Comparison of ENCODE assay signal across 9 mouse cellular contexts in genomic region chr6:128124222-128124971, GRCm38 (mm10). TPM values are rescaled to one million over a fixed set of nuclear protein-coding genes. Genes with fewer than 3 reads are reported as not detected.
DNase-seq lines count a peak whose midpoint lies in the region; ATAC-seq lines count a peak whose summit lies in the region.
"Had no signal": no experiment of that assay in that cellular context is flagged by ENCODE, and none has a peak within 500 bp of the region (broad histone marks: within the 10 kb centered on the region; RNA-seq: fewer than 3 reads in every experiment).

No protein-coding gene starts in this region.

- H3K4me2 ChIP-seq in heart, embryonic 11.5 days: peak overlapping the region; percentile 32
- H3K4me2 ChIP-seq in kidney, embryonic 14.5 days (replicated peaks; ENCODE audit: low read depth, low read length): no peak overlapping the region
- H3K4me2 ChIP-seq in lung, embryonic 16.5 days (ENCODE audit: low read depth, low read length): 0 out of 2 replicates have a peak overlapping the region, but pooled peaks have one; percentile 6
- no peak overlapping the region for H3K4me2 ChIP-seq in forebrain, embryonic 15.5 days (replicated peaks)
- H3K4me2 ChIP-seq in hindbrain, embryonic 14.5 days (replicated peaks): no peak overlapping the region

- peaks cover 63% of the 10 kb centered on the region for H3K4me1 ChIP-seq in embryonic facial prominence, embryonic 10.5 days
- peaks cover 58% of the 10 kb centered on the region for H3K4me1 ChIP-seq in heart, embryonic 11.5 days (ENCODE audit: control insufficient read depth, insufficient read depth, low read length)
- H3K4me1 ChIP-seq in kidney, embryonic 14.5 days (ENCODE audit: control insufficient read depth, insufficient read depth, low read length): peaks cover 36% of the 10 kb centered on the region; the same call in 1 of the 2 replicates
- H3K4me1 ChIP-seq in lung, embryonic 16.5 days (replicated peaks; ENCODE audit: control insufficient read depth, insufficient read depth, low read length): peaks cover 45% of the 10 kb centered on the region
- H3K4me1 ChIP-seq in forebrain, embryonic 15.5 days: 0 out of 2 replicates have a peak, but pooled peaks cover 5% of the 10 kb centered on the region
- H3K4me1 ChIP-seq in hindbrain, embryonic 14.5 days (replicated peaks; ENCODE audit: control insufficient read depth, insufficient read depth, low read length): 0 out of 2 replicates have a peak, but pooled peaks cover 10% of the 10 kb centered on the region

- H3K27me3 ChIP-seq in embryonic facial prominence, embryonic 10.5 days (replicated peaks; ENCODE audit: low read depth, poor library complexity, severe bottlenecking): no peaks in the 10 kb centered on the region
- H3K27me3 ChIP-seq in heart, embryonic 11.5 days (ENCODE audit: control insufficient read depth, insufficient read depth, low read length): no peaks in the 10 kb centered on the region
- no peaks in the 10 kb centered on the region for H3K27me3 ChIP-seq in kidney, embryonic 14.5 days (ENCODE audit: control insufficient read depth, insufficient read depth, low read length)
- no peaks in the 10 kb centered on the region for H3K27me3 ChIP-seq in lung, embryonic 16.5 days (ENCODE audit: control insufficient read depth, insufficient read depth, low read depth, low read length)
- no peaks in the 10 kb centered on the region for H3K27me3 ChIP-seq in forebrain, embryonic 15.5 days
- no peaks in the 10 kb centered on the region for H3K27me3 ChIP-seq in hindbrain, embryonic 14.5 days (ENCODE audit: control insufficient read depth, insufficient read depth, low read length)

- peaks cover 24% of the 10 kb centered on the region for H3K36me3 ChIP-seq in embryonic facial prominence, embryonic 10.5 days (replicated peaks)
- no peaks in the 10 kb centered on the region; the same call in 1 of the 2 replicates for H3K36me3 ChIP-seq in heart, embryonic 11.5 days (ENCODE audit: control insufficient read depth, insufficient read depth, low read length)
- no peaks in the 10 kb centered on the region; the same call in 1 of the 2 replicates for H3K36me3 ChIP-seq in kidney, embryonic 14.5 days (ENCODE audit: control insufficient read depth, insufficient read depth, low read length)
- H3K36me3 ChIP-seq in lung, embryonic 16.5 days (ENCODE audit: control insufficient read depth, insufficient read depth, low read length): 0 out of 2 replicates have a peak, but pooled peaks cover 5% of the 10 kb centered on the region
- H3K36me3 ChIP-seq in forebrain, embryonic 15.5 days: no peaks in the 10 kb centered on the region
- H3K36me3 ChIP-seq in hindbrain, embryonic 14.5 days (replicated peaks; ENCODE audit: control insufficient read depth, insufficient read depth): no peaks in the 10 kb centered on the region

- no peak for DNase-seq in embryonic facial prominence, embryonic 10.5 days (ENCODE audit: low spot score)
- DNase-seq in hindbrain, embryonic 14.5 days (ENCODE audit: low spot score): no peak
- DNase-seq: cerebellum, postnatal 25 days; right cerebral cortex, postnatal 14 days had no signal

- no peaks in the 10 kb centered on the region for H3K9me3 ChIP-seq in embryonic facial prominence, embryonic 10.5 days
- no peaks in the 10 kb centered on the region for H3K9me3 ChIP-seq in heart, embryonic 11.5 days (replicated peaks; ENCODE audit: control insufficient read depth, low read length)
- no peaks in the 10 kb centered on the region for H3K9me3 ChIP-seq in kidney, embryonic 14.5 days (ENCODE audit: control insufficient read depth, low read length)
- H3K9me3 ChIP-seq in lung, embryonic 16.5 days (ENCODE audit: control insufficient read depth, low read length): no peaks in the 10 kb centered on the region
- H3K9me3 ChIP-seq in forebrain, embryonic 15.5 days: no peaks in the 10 kb centered on the region
- no peaks in the 10 kb centered on the region for H3K9me3 ChIP-seq in hindbrain, embryonic 14.5 days (ENCODE audit: control insufficient read depth, low read length)

- H3K27ac ChIP-seq in embryonic facial prominence, embryonic 10.5 days (replicated peaks): peak overlapping the region; percentile 35; the same call in 1 of the 2 replicates
- H3K27ac ChIP-seq in heart, embryonic 11.5 days (ENCODE audit: low read depth, low read length): peak overlapping the region; percentile 65
- peak overlapping the region; percentile 43; the same call in 1 of the 2 replicates for H3K27ac ChIP-seq in kidney, embryonic 14.5 days (ENCODE audit: low read depth, low read length)
- H3K27ac ChIP-seq in lung, embryonic 16.5 days (ENCODE audit: low read length): peak overlapping the region; percentile 84
- no peak overlapping the region for H3K27ac ChIP-seq in forebrain, embryonic 15.5 days (replicated peaks)
- no peak overlapping the region for H3K27ac ChIP-seq in hindbrain, embryonic 14.5 days

- 68% methylated on average over 10 of the region's 10 CpGs for WGBS in embryonic facial prominence, embryonic 10.5 days
- 12% methylated on average over 10 of the region's 10 CpGs for WGBS in heart, embryonic 11.5 days (ENCODE audit: insufficient replicate concordance)
- WGBS in kidney, embryonic 14.5 days: 54% methylated on average over 10 of the region's 10 CpGs
- 13% methylated on average over 10 of the region's 10 CpGs for WGBS in lung, embryonic 16.5 days
- WGBS in forebrain, embryonic 15.5 days: 82% methylated on average over 10 of the region's 10 CpGs
- 76% methylated on average over 10 of the region's 10 CpGs for WGBS in hindbrain, embryonic 14.5 days

- no peak overlapping the region for H3K4me3 ChIP-seq in embryonic facial prominence, embryonic 10.5 days
- no peak overlapping the region for H3K4me3 ChIP-seq in heart, embryonic 11.5 days (ENCODE audit: low read depth, low read length)
- H3K4me3 ChIP-seq in kidney, embryonic 14.5 days (ENCODE audit: low read length): no peak overlapping the region
- H3K4me3 ChIP-seq in lung, embryonic 16.5 days (ENCODE audit: low read length): no peak overlapping the region
- no peak overlapping the region for H3K4me3 ChIP-seq in forebrain, embryonic 15.5 days
- H3K4me3 ChIP-seq in hindbrain, embryonic 14.5 days (replicated peaks; ENCODE audit: low read length): no peak overlapping the region

- no peak overlapping the region; the same call in 1 of the 2 replicates for H3K9ac ChIP-seq in heart, embryonic 11.5 days (ENCODE audit: low read depth, low read length)
- no peak overlapping the region for H3K9ac ChIP-seq in kidney, embryonic 14.5 days (ENCODE audit: low read depth, low read length)
- H3K9ac ChIP-seq in lung, embryonic 16.5 days (ENCODE audit: low read length): peak overlapping the region; percentile 5; the same call in 1 of the 2 replicates
- H3K9ac ChIP-seq in forebrain, embryonic 15.5 days (replicated peaks): no peak overlapping the region
- H3K9ac ChIP-seq in hindbrain, embryonic 14.5 days: no peak overlapping the region

- peak; percentile 74 for ATAC-seq in heart, embryonic 11.5 days (replicated peaks; ENCODE audit: insufficient number of reproducible peaks, low FRiP score, low TSS enrichment)
- 0 out of 2 replicates have a peak, but pooled peaks have one; percentile 33 for ATAC-seq in kidney, embryonic 14.5 days (ENCODE audit: low FRiP score, low TSS enrichment)
- ATAC-seq in lung, embryonic 16.5 days (ENCODE audit: low read depth): peak; percentile 94
- no peak for ATAC-seq in monocyte, adult 5-6 weeks (replicated peaks; ENCODE audit: insufficient number of reproducible peaks, low FRiP score, low TSS enrichment, poor library complexity, severe bottlenecking)
- no peak for ATAC-seq in forebrain, embryonic 15.5 days (replicated peaks)
- ATAC-seq in hindbrain, embryonic 14.5 days (ENCODE audit: low FRiP score): no peak

RNA-seq across cellular contexts. Expression of gene Tspan9, which starts 19.0 kb away (rescaled TPM):
- 69.3 and 69.7 TPM in 2 replicates for polyA plus RNA-seq in embryonic facial prominence, embryonic 10.5 days (2016; fragmentation: Nextera tagmentation; extraction: Ambion mirVana)
- polyA plus RNA-seq in heart, embryonic 11.5 days (2014; fragmentation: Nextera tagmentation; extraction: Ambion mirVana): 130 and 148 TPM in 2 replicates
- 96.6 and 100 TPM in 2 replicates for polyA plus RNA-seq in kidney, embryonic 14.5 days (2014; fragmentation: Nextera tagmentation; extraction: Ambion mirVana)
- 142 and 158 TPM in 2 replicates for polyA plus RNA-seq in lung, embryonic 16.5 days (2015; fragmentation: Nextera tagmentation; extraction: Ambion mirVana)
- total RNA-seq in monocyte, adult 5-6 weeks (2017): 0.67 to 5.3 TPM (median 3.0 TPM) in 3 replicates
- 45.9 and 47.7 TPM in 2 replicates for polyA plus RNA-seq in forebrain, embryonic 15.5 days (2015; fragmentation: Nextera tagmentation; extraction: Ambion mirVana)
- 41.3 and 43.4 TPM in 2 replicates for polyA plus RNA-seq in hindbrain, embryonic 14.5 days (2014; fragmentation: Nextera tagmentation; extraction: Ambion mirVana)

Comparison
In these comparisons a context has a peak if more than half of its experiments do, and no peak if none do; other contexts are left out.
1. H3K27ac ChIP-seq: peak in embryonic facial prominence, embryonic 10.5 days (single experiment), heart, embryonic 11.5 days (single experiment), kidney, embryonic 14.5 days (single experiment) and lung, embryonic 16.5 days (single experiment); none in forebrain, embryonic 15.5 days (single experiment) and hindbrain, embryonic 14.5 days (single experiment).
2. ATAC-seq: peak in heart, embryonic 11.5 days (single experiment), kidney, embryonic 14.5 days (single experiment) and lung, embryonic 16.5 days (single experiment); none in monocyte, adult 5-6 weeks (single experiment), forebrain, embryonic 15.5 days (single experiment) and hindbrain, embryonic 14.5 days (single experiment).
3. H3K4me2 ChIP-seq: peak in heart, embryonic 11.5 days (single experiment) and lung, embryonic 16.5 days (single experiment); none in kidney, embryonic 14.5 days (single experiment), forebrain, embryonic 15.5 days (single experiment) and hindbrain, embryonic 14.5 days (single experiment).